Mouse (Mus musculus) limb, embryonic 11.5 days (tissue): ENCODE measurements around the gene Abhd17c. TPM values are rescaled to one million over a fixed set of nuclear protein-coding genes. Genes with fewer than 3 reads are reported as not detected.

Source experiments
- ATAC-seq: fragments of 200-750 bp; cut with Nextera tagmentation; 2 replicates; pipeline ENCODE4 v1.8.0; 2017; ENCODE audit warnings: low read depth; ENCODE audit not compliant: insufficient number of reproducible peaks, low FRiP score, low TSS enrichment
- DNase-seq: peaks from one replicate; pipeline ENCODE4 v3.0.0-alpha.2; 2015; ENCODE audit warnings: low spot score
- H3K27ac ChIP-seq: fragments of 300-500 bp; sonication (generic); replicated peaks from 2 replicates; pipeline ENCODE4 v1.5.1; 2014; ENCODE audit warnings: low read depth, mild to moderate bottlenecking, low read length
- H3K27me3 ChIP-seq: fragments of 300-500 bp; sonication (generic); 2 replicates; pipeline ENCODE4 v1.6.1; 2014; ENCODE audit warnings: mild to moderate bottlenecking, low read length, mixed read lengths; ENCODE audit not compliant: control insufficient read depth, insufficient read depth
- H3K36me3 ChIP-seq: fragments of 300-500 bp; sonication (generic); 2 replicates; pipeline ENCODE4 v1.6.1; 2014; ENCODE audit warnings: mild to moderate bottlenecking, low read length, moderate library complexity, mixed read lengths; ENCODE audit not compliant: control insufficient read depth, insufficient read depth
- H3K4me1 ChIP-seq: fragments of 300-500 bp; sonication (generic); 2 replicates; pipeline ENCODE4 v1.6.1; 2014; ENCODE audit warnings: low read length, mixed read lengths; ENCODE audit not compliant: control insufficient read depth, insufficient read depth
- H3K4me2 ChIP-seq: fragments of 300-500 bp; sonication (generic); 2 replicates; pipeline ENCODE4 v1.6.1; 2014; ENCODE audit warnings: low read depth, mild to moderate bottlenecking, moderate library complexity; ENCODE audit not compliant: severe bottlenecking
- H3K4me3 ChIP-seq: fragments of 300-500 bp; sonication (generic); 2 replicates; pipeline ENCODE4 v1.5.1; 2014; ENCODE audit warnings: low read depth, low read length
- H3K9ac ChIP-seq: fragments of 300-500 bp; sonication (generic); 2 replicates; pipeline ENCODE4 v1.6.1; 2014; ENCODE audit warnings: mild to moderate bottlenecking, low read length
- H3K9me3 ChIP-seq: fragments of 300-500 bp; sonication (generic); 2 replicates; pipeline ENCODE4 v1.6.1; 2016; ENCODE audit warnings: low read length; ENCODE audit not compliant: control insufficient read depth
- WGBS: fragments of 180-500 bp; shearing (Covaris S2); extraction: QIAGEN DNeasy Blood & Tissue Kit; methylation state at CpG from one replicate; pipeline ENCODE4 v1.1.7; 2014; 5-methylcytosine and 5-hydroxymethylcytosine counted together
- polyA plus RNA-seq: library from polyadenylated mRNA; unstranded; fragments of >200 nt; fragmentation: Nextera tagmentation; extraction: Ambion mirVana; gene quantifications from 2 replicates; pipeline ENCODE4 v1.2.1, GENCODE M21; 2014

Abhd17c gene
- polyA plus RNA-seq, 1 experiment from 2014 or later: 51.8 TPM

DNA sequence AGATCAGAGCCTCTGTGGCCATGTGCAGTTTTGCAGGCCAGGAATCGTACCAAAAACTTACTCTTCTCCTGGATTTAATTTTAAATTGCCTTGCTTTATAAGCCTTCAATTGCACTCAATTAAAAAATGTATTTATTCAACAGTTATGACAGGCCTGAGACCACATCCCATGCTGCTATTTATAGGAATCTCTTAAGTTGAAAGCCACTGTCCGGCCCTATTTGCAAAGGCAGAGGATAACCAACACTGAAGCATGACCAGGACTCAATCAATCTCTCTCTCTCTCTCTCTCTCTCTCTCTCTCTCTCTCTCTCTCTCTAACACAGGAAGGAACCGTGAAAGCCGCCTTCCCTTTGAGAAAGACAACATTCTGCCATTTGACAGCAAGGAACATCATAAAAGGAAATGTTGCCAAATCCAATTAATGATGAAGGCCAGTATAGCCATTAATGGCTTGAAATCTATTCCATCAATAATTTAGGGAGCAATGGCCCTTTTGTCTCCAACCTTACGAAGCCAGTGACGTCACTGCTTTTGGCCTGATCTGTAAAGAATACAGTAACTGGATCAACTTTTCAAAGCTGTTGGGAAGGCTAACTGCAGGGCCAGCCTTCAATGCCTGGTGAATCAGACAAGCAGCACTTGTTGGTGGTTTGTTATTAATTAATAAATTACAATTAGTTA lies 39.2 kb downstream of the Abhd17c start:
- Histone ChIP-seq H3K27me3 (no peaks in the 10 kb centered on the region), H3K9ac (no peak overlapping the region), H3K4me2 (no peak overlapping the region), H3K9me3 (no peaks in the 10 kb centered on the region), H3K4me3 (no peak overlapping the region), H3K27ac (no peak overlapping the region), H3K36me3 (peaks cover 3% of the 10 kb centered on the region; the same call in 1 of the 2 replicates), H3K4me1 (no peaks in the 10 kb centered on the region)
- ATAC-seq (no peak), DNase-seq (no peak)
- 86% methylated on average over 6 of the region's 6 CpGs for WGBS

DNA sequence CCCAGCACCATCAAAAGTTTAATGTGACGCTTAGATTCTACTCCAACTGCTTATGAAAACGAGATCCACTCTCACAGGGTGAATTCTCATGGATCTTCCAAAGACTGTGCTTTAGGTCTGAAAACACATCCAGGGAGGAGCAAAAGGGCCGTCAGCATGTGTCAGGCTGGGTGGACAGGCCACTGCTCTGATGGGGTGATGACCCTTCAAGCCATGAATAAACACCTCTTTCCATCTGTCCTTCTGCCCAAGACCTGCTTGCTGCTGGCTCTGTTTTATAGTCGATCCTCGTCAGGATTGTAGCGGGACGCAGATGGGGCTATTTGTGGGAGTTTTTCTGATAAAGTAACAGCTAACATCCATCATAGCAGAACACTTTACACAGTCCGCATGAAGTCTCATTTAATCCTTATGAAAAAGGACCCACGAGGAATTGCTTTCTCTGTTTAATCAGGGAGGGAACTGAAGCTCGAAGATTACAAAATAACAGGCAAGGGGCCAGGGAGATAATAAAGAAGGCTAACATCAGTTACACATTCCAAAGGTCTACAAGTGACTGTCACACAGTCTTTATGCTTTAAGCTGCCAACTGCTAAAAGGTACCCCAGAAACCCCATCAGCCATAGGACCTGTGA lies 39.9 kb downstream of the Abhd17c start:
- H3K27me3 ChIP-seq: no peaks in the 10 kb centered on the region
- H3K4me3 ChIP-seq: no peak overlapping the region
- 71% methylated on average over 10 of the region's 10 CpGs for WGBS
- ATAC-seq: no peak
- H3K9ac ChIP-seq: no peak overlapping the region
- no peak overlapping the region for H3K4me2 ChIP-seq
- no peaks in the 10 kb centered on the region for H3K9me3 ChIP-seq
- no peaks in the 10 kb centered on the region for H3K4me1 ChIP-seq
- H3K36me3 ChIP-seq: peaks cover 3% of the 10 kb centered on the region; the same call in 1 of the 2 replicates
- no peak overlapping the region for H3K27ac ChIP-seq
- no peak for DNase-seq

DNA sequence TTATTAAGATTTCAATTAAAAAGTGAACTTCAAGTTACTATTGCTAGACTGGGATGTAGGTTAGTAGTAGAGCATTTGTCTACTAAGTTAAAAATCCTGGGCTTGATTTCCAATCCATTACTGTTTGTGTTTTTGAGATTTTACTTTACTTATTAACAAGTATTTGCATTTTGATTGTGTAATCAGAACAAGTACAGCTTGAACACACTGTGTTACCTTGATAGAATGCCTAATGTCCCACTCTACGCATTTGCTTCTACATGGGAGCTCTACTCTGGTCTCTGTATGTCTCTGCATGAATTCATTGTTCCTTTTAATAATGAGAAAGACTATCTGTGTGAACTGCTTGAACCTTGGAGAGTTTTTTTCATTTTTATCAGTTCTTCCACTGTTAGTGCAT lies 44.8 kb downstream of the Abhd17c start:
- ATAC-seq (no peak), DNase-seq (no peak)
- no peaks in the 10 kb centered on the region; the same call in 1 of the 2 replicates for H3K36me3 ChIP-seq
- WGBS: 98% methylated on average over 1 of the region's 1 CpGs
- H3K4me3 ChIP-seq: no peak overlapping the region
- H3K4me1 ChIP-seq: no peaks in the 10 kb centered on the region
- no peak overlapping the region for H3K9ac ChIP-seq
- no peak overlapping the region for H3K4me2 ChIP-seq
- H3K9me3 ChIP-seq: no peaks in the 10 kb centered on the region
- H3K27me3 ChIP-seq: no peaks in the 10 kb centered on the region
- no peak overlapping the region for H3K27ac ChIP-seq

DNA sequence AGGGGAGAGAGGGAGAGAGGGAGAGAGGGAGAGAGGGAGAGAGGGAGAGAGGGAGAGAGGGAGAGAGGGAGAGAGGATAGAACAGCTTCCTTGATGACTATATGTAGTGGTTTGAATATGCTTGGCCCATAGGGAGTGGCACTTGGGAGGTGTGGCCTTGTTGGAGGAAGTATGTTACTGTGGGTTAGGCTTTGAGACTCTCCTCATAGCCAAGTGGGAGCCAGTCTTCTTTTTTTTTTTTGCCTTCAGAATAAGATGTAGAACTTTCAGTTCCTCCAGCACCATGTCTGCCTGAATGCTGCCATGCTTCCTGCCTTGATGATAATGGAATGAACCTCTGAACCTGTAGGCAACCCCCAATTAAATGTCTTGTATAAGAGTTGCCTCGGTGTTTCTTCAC lies 49.1 kb downstream of the Abhd17c start:
- Histone ChIP-seq H3K9ac (no peak overlapping the region), H3K4me2 (no peak overlapping the region), H3K27ac (no peak overlapping the region), H3K4me3 (no peak overlapping the region), H3K9me3 (no peaks in the 10 kb centered on the region), H3K4me1 (no peaks in the 10 kb centered on the region), H3K36me3 (no peaks in the 10 kb centered on the region), H3K27me3 (no peaks in the 10 kb centered on the region)
- no peak for ATAC-seq
- 92% methylated on average over 1 of the region's 1 CpGs for WGBS
- no peak for DNase-seq

DNA sequence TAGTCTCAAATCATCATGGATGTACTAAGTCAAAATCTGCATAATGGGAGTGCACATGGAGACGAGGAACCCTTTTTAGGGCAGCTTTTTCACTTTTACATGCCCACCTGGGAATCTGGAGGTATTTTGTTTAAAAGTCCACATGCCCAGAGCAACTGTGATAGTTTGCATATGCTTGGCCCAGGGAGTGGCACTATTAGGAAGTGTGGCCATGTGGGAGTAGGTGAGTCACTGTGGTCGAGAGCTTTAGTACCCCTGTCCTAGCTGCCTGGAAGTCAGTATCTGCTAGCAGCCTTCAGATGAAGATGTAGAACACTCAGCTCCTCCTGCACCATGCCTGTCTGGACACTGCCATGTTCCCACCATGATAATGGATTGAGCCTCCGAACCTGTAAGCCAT lies 51.0 kb downstream of the Abhd17c start:
- no peaks in the 10 kb centered on the region for H3K36me3 ChIP-seq
- no peak overlapping the region for H3K4me2 ChIP-seq
- DNase-seq (no peak), ATAC-seq (no peak)
- no peaks in the 10 kb centered on the region for H3K9me3 ChIP-seq
- 78% methylated on average over 3 of the region's 3 CpGs for WGBS
- no peak overlapping the region for H3K9ac ChIP-seq
- no peak overlapping the region for H3K4me3 ChIP-seq
- H3K27me3 ChIP-seq: no peaks in the 10 kb centered on the region
- no peaks in the 10 kb centered on the region for H3K4me1 ChIP-seq
- no peak overlapping the region for H3K27ac ChIP-seq

DNA sequence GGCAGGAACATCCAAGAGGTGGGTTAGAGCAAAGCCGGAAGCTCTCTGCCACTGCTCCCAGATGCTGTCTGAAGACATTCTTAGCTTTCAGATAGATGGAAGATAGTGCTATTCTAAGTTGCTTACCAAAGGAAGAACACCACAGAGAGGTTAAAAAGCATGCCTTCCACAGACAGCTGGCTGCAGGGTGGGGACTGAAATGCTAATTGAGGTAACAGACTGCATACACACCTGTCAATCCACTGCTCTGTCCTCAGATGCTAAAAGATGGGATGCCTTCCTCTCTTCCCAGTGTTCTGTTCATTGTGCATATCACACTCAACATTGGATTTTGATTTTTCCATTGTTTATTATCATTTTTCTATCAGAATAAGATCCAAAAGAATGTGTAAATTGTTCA lies 53.6 kb downstream of the Abhd17c start:
- H3K36me3 ChIP-seq: no peaks in the 10 kb centered on the region
- no peak for DNase-seq
- H3K4me3 ChIP-seq: no peak overlapping the region
- H3K27me3 ChIP-seq: no peaks in the 10 kb centered on the region
- no peak overlapping the region for H3K27ac ChIP-seq
- ATAC-seq: no peak
- 96% methylated on average over 1 of the region's 1 CpGs for WGBS
- H3K4me2 ChIP-seq: no peak overlapping the region
- no peaks in the 10 kb centered on the region for H3K9me3 ChIP-seq
- H3K4me1 ChIP-seq: no peaks in the 10 kb centered on the region
- H3K9ac ChIP-seq: no peak overlapping the region

DNA sequence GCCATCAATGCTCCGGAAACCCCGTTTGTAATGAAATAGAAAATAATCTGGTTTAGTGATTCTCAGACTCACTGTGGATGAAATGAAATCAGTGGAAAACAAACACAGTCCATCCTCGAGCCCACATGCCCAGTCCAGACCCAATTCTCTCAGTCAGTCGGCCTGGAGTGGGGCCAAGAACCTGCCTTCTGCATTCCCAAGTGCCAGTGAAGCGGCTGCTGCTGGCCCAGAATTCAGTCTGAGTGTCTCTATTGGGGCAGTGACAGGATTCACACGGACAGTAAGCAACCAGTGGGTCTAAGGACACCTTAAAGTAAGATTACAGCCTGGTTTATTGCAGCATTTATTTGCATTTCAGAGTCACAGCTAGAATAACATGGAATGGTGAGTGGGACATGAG lies 55.2 kb downstream of the Abhd17c start:
- Histone ChIP-seq H3K4me1 (no peaks in the 10 kb centered on the region), H3K4me3 (no peak overlapping the region), H3K27ac (no peak overlapping the region), H3K36me3 (no peaks in the 10 kb centered on the region), H3K9me3 (no peaks in the 10 kb centered on the region), H3K4me2 (no peak overlapping the region), H3K27me3 (no peaks in the 10 kb centered on the region), H3K9ac (no peak overlapping the region)
- DNase-seq (no peak), ATAC-seq (no peak)
- 80% methylated on average over 6 of the region's 6 CpGs for WGBS

DNA sequence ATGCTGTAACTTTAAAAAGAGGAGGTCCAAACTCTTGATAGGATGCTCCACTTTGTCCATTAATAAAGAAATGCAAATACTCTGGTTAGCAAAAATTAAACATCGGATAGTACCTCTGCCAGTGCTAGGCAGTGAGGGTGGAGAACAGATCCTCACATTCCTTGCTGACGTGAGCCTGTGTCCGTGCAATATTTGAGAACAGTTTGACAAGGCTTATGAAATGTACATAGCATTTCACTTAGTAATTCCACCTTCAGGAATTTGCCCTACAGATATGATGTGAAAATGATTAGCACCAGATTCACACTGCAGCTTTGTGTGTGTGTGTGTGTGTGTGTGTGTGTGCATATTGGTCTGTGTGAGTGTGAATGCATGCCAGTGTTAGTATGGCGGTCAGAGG lies 60.9 kb downstream of the Abhd17c start:
- DNase-seq: no peak
- Histone ChIP-seq H3K4me1 (no peaks in the 10 kb centered on the region), H3K27ac (no peak overlapping the region), H3K4me2 (no peak overlapping the region), H3K9me3 (no peaks in the 10 kb centered on the region), H3K27me3 (peaks cover 8% of the 10 kb centered on the region), H3K4me3 (no peak overlapping the region), H3K36me3 (no peaks in the 10 kb centered on the region), H3K9ac (no peak overlapping the region)
- no peak for ATAC-seq
- 84% methylated on average over 4 of the region's 4 CpGs for WGBS
